Mouse (Mus musculus): ENCODE results near the gene Tmem170b. TPM values are rescaled to one million over a fixed set of nuclear protein-coding genes. Genes with fewer than 3 reads are reported as not detected.
"Not testable (repeated sequence)": the region's sequence is repeated elsewhere in the genome, so short reads cannot be mapped to it uniquely, and the experiment has no call there.

Tmem170b gene
- total RNA-seq, 2 experiments from 2014 or later, result 20.4 to 21.5 TPM

GRCm38 (mm10) chr13:41660052-41660793, 54.5 kb downstream of the Tmem170b start:
- intact Hi-C loops (cut with DNase I), result loop anchor here (5.0 kb wide), 1 partner anchor 42 kb away; no protein-coding TSS in a partner anchor
- DNase-seq (ENCODE audit: low spot score), result no peak

GRCm38 (mm10) chr13:41661116-41661515, 55.4 kb downstream of the Tmem170b start:
- no peak for DNase-seq (ENCODE audit: low spot score)
- intact Hi-C loops (cut with DNase I), result loop anchor here (5.0 kb wide), 1 partner anchor 41 kb away; no protein-coding TSS in a partner anchor

GRCm38 (mm10) chr13:41662401-41663070, 56.8 kb downstream of the Tmem170b start:
- intact Hi-C loops (cut with DNase I), result loop anchor here (5.0 kb wide), 1 partner anchor 40 kb away; no protein-coding TSS in a partner anchor
- DNase-seq (ENCODE audit: low spot score), result peak; percentile 39

- intact Hi-C loops (cut with DNase I), result loop anchor here (5.0 kb wide), 1 partner anchor 39 kb away; no protein-coding TSS in a partner anchor
- no peak for DNase-seq (ENCODE audit: low spot score)
Observed at GRCm38 (mm10) chr13:41663501-41664195, 57.9 kb downstream of the Tmem170b start.

- intact Hi-C loops (cut with DNase I), result no loop called here
Observed at GRCm38 (mm10) chr13:41669951-41670350, 64.2 kb downstream of the Tmem170b start.

GRCm38 (mm10) chr13:41670386-41671130, 64.9 kb downstream of the Tmem170b start:
- intact Hi-C loops (cut with DNase I), result no loop called here
- no peak for DNase-seq (ENCODE audit: low spot score)

More at GRCm38 (mm10) chr13:41669951-41670350, 64.2 kb downstream of the Tmem170b start:
- DNase-seq (ENCODE audit: low spot score), result no peak

GRCm38 (mm10) chr13:41671136-41671705, 65.5 kb downstream of the Tmem170b start:
- DNase-seq (ENCODE audit: low spot score), result no peak
- intact Hi-C loops (cut with DNase I), result no loop called here

GRCm38 (mm10) chr13:41672904-41673303, 67.2 kb downstream of the Tmem170b start:
- intact Hi-C loops (cut with DNase I); DNase-seq (ENCODE audit: low spot score): not testable (repeated sequence)

GRCm38 (mm10) chr13:41673541-41673940, 67.8 kb downstream of the Tmem170b start:
- intact Hi-C loops (cut with DNase I), result no loop called here
- DNase-seq (ENCODE audit: low spot score), result no peak

- intact Hi-C loops (cut with DNase I); DNase-seq (ENCODE audit: low spot score): not testable (repeated sequence)
Observed at GRCm38 (mm10) chr13:41674608-41675007, 68.9 kb downstream of the Tmem170b start.

GRCm38 (mm10) chr13:41675498-41675897, 69.8 kb downstream of the Tmem170b start:
- intact Hi-C loops (cut with DNase I), result no loop called here
- no peak for DNase-seq (ENCODE audit: low spot score)

GRCm38 (mm10) chr13:41675966-41676835, 70.5 kb downstream of the Tmem170b start:
- DNase-seq (ENCODE audit: low spot score), result no peak
- intact Hi-C loops (cut with DNase I), result no loop called here

- no peak for DNase-seq (ENCODE audit: low spot score)
- intact Hi-C loops (cut with DNase I), result no loop called here
Observed at GRCm38 (mm10) chr13:41676836-41677186, 71.1 kb downstream of the Tmem170b start.

GRCm38 (mm10) chr13:41680854-41681549, 75.3 kb downstream of the Tmem170b start:
- intact Hi-C loops (cut with DNase I), result no loop called here
- no peak for DNase-seq (ENCODE audit: low spot score)

- no peak for DNase-seq (ENCODE audit: low spot score)
- intact Hi-C loops (cut with DNase I), result no loop called here
Observed at GRCm38 (mm10) chr13:41682341-41683119, 76.8 kb downstream of the Tmem170b start.

- DNase-seq (ENCODE audit: low spot score), result no peak
- intact Hi-C loops (cut with DNase I), result no loop called here
Observed at GRCm38 (mm10) chr13:41683356-41684012, 77.8 kb downstream of the Tmem170b start.

- DNase-seq (ENCODE audit: low spot score), result no peak
- intact Hi-C loops (cut with DNase I), result no loop called here
Observed at GRCm38 (mm10) chr13:41685499-41685898, 79.8 kb downstream of the Tmem170b start.

Data from heart, postnatal 25 days (tissue).